Mouse (Mus musculus): ENCODE measurements around the gene Wnt9b.
A peak's percentile ranks its signal among the peaks of the same experiment; 100 is the strongest.

Gene Wnt9b

GRCm38 (mm10) chr11:103729282-103729985 lies 20.2 kb downstream of the Wnt9b start:
- DNase-seq, result no peak

- DNase-seq, result no peak
Measured at GRCm38 (mm10) chr11:103724331-103724771, 25.3 kb downstream of the Wnt9b start.

GRCm38 (mm10) chr11:103722040-103722481 lies 27.6 kb downstream of the Wnt9b start:
- no peak for DNase-seq

DNA sequence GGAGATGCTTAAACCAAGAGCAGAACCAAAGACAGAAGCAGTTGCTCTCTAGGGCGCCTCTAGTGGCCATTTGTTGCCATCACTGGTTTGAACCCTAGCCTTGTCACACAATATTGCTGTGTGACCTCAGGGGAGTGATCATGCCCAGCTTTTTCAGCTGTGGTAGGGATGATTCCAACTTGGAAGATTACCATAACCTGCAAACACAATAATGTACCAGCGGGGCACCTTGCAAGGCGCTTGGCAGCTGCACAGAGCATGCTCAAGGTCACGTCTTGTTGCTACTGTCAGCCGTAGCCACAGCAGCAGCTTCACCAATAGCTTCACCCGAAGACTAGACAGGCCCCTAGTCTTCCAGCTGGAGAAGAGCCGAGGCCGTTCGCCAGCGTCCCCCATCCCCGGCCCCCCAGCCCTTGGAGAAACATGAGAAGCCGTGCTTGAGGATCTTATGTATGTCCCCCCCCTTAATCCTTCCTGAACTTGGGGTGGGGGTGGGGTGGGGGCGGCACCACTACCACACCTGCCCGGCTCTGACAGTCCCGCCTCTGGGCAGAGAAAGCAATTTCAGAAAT lies 28.1 kb downstream of the Wnt9b start:
- no peak for DNase-seq

GRCm38 (mm10) chr11:103719436-103719835 lies 30.2 kb downstream of the Wnt9b start:
- DNase-seq, result no peak

- no peak for DNase-seq
Measured at GRCm38 (mm10) chr11:103716971-103717370, 32.6 kb downstream of the Wnt9b start.

- DNase-seq, result no peak
Measured at GRCm38 (mm10) chr11:103714074-103714473, 35.5 kb downstream of the Wnt9b start.

DNA sequence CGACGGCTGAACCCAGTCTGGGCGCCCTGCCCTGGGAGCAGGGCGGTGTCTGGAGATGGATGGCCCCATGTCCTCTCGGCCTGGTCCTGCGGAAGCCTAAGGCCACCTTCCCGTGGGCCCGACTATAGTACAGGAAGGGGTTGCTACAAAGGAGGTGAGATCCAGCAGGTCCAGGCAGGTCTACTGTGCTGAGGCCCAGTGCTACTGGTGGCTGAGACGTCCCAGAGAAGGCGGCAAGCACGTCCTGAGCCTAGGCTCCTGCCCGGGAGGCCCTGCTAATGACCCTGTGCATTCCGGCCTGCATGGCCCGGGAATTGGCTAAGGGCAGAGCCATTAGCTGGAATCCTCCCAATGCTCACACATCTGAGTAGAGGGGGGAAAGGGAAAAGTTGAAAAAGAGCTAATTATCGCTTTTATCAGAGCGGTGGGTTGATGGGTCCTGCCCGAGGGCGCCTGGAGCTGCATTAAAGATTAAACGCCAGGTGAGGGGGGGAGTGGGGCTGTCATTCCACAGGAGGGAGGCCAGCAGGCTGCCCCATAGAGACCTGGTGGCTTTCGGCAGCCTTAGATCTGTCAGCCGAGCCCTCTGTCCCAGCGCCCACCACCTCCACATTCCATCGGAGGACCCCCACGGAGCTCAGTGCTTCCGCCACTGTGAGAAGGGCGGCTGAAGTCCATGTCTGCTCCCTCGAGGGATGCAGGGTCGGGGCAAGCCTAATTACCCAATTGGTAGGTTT lies 37.6 kb downstream of the Wnt9b start:
- DNase-seq, result no peak

GRCm38 (mm10) chr11:103709982-103710381 lies 39.6 kb downstream of the Wnt9b start:
- DNase-seq, result no peak

GRCm38 (mm10) chr11:103707005-103707404 lies 42.6 kb downstream of the Wnt9b start:
- DNase-seq, result peak; percentile 72 to 79

DNA sequence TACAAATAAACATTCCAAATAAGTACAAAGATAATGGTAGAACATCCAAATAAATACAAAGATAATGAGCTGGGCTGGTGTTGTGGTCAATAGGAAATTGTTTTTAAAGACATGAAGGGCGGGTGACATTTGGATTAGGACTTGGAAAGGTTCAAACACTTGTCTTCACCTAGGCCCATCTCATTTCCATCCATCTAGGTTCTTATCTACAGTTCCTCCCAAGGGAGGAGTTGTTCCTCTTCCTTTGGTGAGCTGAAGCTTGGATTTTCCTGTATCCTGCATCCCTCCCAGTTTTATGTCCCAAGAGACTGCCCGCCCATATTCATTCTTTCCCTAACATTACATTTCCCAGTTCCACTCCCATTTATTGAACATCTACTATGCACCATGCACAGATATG lies 51.4 kb downstream of the Wnt9b start:
- no peak for DNase-seq

GRCm38 (mm10) chr11:103697565-103698176 lies 52.0 kb downstream of the Wnt9b start, which contains the start of gene Gosr2:
Gosr2 (minus strand) TSS chr11:103697898.
- peak; percentile 90 to 93 for DNase-seq

DNA sequence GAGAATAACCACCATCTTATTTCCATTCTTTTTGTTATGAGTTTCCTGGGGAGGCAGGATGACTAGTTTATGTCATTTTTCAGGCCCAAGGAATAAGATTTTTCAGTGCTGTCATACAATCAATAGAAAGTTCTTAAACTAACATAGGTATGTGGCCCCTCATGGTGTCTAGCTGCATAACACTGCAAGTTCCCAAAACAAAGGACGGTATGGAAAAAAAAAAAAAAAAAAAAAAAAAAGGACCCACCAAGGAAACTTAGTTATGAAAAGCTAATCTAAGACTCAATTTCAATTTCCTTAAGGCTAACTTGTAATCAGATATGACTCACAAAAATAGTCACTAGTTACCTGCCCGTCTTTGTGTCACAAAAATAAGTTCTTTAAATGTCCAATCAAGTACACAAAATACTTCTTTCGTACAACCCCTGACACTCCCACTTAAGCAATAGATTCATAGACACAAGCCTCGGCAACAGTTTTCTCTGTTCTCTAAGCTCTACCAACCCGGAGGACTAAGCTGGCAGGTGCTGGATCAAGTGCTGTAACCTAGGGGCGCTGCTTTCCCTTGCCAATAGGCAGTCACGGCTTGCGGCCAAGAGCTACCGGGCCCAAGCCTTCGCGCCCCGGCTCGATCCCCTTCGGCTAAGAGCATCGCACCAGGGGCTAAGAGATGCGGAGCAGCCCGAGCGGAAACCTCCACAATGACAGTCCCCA lies 52.6 kb downstream of the Wnt9b start:
- DNase-seq, result no peak

DNA sequence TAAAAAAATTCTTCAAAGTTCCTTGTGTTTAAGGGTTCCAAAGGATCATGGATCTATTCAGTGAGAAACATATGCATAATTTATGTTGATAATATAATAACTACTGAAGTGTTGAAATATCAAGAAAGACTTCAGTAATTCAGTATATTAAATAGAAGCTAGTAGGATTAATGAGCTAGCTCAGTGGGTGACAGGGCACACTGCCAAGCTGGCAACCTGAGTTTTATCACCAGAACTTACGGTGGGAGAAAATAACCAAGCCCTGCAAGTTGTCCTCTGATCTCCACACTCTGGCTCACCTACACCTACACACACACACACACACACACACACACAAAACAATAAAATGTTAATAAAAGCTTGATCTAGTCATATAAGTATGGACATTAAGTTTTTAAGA lies 56.4 kb downstream of the Wnt9b start:
- no peak for DNase-seq

GRCm38 (mm10) chr11:103691036-103691435 lies 58.6 kb downstream of the Wnt9b start:
- no peak for DNase-seq

GRCm38 (mm10) chr11:103688980-103689378 lies 60.6 kb downstream of the Wnt9b start:
- no peak for DNase-seq

- DNase-seq, result no peak
Measured at GRCm38 (mm10) chr11:103688271-103688979, 61.2 kb downstream of the Wnt9b start.

DNA sequence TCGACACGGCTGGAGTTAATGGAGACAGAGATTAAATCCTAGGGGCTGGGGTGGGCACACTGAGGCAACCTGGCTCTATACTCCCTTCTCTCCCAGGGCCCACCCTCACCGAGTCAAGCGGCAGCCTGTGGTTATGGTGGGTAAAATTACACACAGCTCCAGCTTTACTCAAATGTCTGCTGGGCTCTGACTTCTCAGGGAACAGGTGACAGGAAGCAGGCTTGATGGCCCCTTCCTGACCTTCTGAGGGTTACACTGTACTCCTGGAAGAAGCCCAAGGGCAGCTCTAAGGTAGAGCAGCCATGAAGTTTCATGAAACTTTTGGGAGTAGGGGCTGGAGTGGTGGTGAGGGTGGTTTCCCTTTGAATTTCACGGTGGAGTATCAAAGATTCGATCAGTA lies 62.9 kb downstream of the Wnt9b start:
- no peak for DNase-seq

- DNase-seq, result no peak
Measured at GRCm38 (mm10) chr11:103685261-103685736, 64.3 kb downstream of the Wnt9b start.

DNA sequence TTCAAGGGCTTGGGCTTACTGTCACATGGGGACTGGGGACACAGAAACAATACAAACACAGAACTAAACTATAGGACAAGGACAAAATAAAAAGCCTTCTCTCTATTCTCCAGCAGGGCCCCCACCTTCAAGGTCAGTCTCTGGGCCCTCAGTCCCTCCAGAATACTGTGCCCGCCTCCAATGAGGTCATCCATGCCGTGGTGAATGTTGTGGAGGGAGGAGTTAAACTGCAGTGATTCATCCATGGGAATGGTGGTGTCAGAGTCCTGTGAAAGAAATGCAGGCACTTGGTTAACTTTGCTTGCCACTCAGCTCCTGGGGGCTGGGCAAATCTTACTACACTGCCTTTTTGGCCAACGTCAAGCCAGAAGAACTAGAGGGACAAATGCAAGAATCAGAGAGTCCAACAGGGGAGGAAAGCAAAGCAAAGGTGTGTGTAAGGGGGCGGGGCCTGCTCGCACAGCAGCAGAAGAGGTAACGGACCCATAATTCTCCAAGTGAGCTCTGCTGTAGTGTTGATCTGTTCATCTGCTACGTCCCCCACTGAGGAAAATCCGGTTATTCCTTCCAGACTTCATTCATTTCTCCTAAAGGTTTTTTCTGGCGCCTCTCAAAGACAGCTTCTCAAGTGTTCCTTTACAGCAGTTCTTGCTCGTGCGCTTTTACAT lies 65.8 kb downstream of the Wnt9b start:
- DNase-seq, result no peak

Measured in lung, adult 18-20 months (tissue).